Mouse (Mus musculus) stomach, postnatal 0 days (tissue): ENCODE results near the gene Il18. TPM values are rescaled to one million over a fixed set of nuclear protein-coding genes. Genes with fewer than 3 reads are reported as not detected.

Source experiments
- ATAC-seq: fragments of 200-750 bp; cut with Nextera tagmentation; 2 replicates; pipeline ENCODE4 v1.8.0; 2017; ENCODE audit not compliant: low FRiP score, low TSS enrichment
- DNase-seq: peaks from one replicate; pipeline ENCODE4 v3.0.0-alpha.2; 2016; ENCODE audit warnings: low spot score
- H3K27ac ChIP-seq: fragments of 300-500 bp; sonication (generic); replicated peaks from 2 replicates; pipeline ENCODE4 v1.5.1; 2014; ENCODE audit warnings: mild to moderate bottlenecking, control low read depth
- H3K27me3 ChIP-seq: fragments of 300-500 bp; sonication (generic); 2 replicates; pipeline ENCODE4 v1.6.1; 2014; ENCODE audit warnings: low read length; ENCODE audit not compliant: control insufficient read depth, insufficient read depth
- H3K36me3 ChIP-seq: fragments of 300-500 bp; sonication (generic); 2 replicates; pipeline ENCODE4 v1.6.1; 2014; ENCODE audit warnings: low read length, mixed read lengths; ENCODE audit not compliant: control insufficient read depth, insufficient read depth
- H3K4me1 ChIP-seq: fragments of 300-500 bp; sonication (generic); replicated peaks from 2 replicates; pipeline ENCODE4 v1.6.1; 2014; ENCODE audit warnings: antibody characterized with exemption; ENCODE audit not compliant: control insufficient read depth, insufficient read depth
- H3K4me2 ChIP-seq: fragments of 300-500 bp; sonication (generic); replicated peaks from 2 replicates; pipeline ENCODE4 v1.6.1; 2014; ENCODE audit warnings: low read depth, mild to moderate bottlenecking, control low read depth, moderate library complexity
- H3K4me3 ChIP-seq: fragments of 300-500 bp; sonication (generic); 2 replicates; pipeline ENCODE4 v1.5.1; 2014; ENCODE audit warnings: low read depth, low read length, control low read depth
- H3K9ac ChIP-seq: fragments of 300-500 bp; sonication (generic); 2 replicates; pipeline ENCODE4 v1.6.1; 2014; ENCODE audit warnings: mild to moderate bottlenecking, low read length, control low read depth, mixed read lengths
- H3K9me3 ChIP-seq: fragments of 300-500 bp; sonication (generic); 2 replicates; pipeline ENCODE4 v1.6.1; 2016; ENCODE audit warnings: low read length; ENCODE audit not compliant: control insufficient read depth
- CTCF ChIP-seq: IDR thresholded peaks from 2 replicates; pipeline ENCODE4 v1.5.1; 2016; ENCODE audit warnings: antibody characterized with exemption, low read depth, mild to moderate bottlenecking, moderate library complexity
- EP300 ChIP-seq: optimal IDR thresholded peaks from 2 replicates; pipeline ENCODE3; 2016; ENCODE audit warnings: antibody characterized with exemption
- WGBS: fragments of 180-500 bp; shearing (Covaris S2); extraction: QIAGEN DNeasy Blood & Tissue Kit; methylation state at CpG from one replicate; pipeline ENCODE4 v1.1.7; 2014; 5-methylcytosine and 5-hydroxymethylcytosine counted together
- polyA plus RNA-seq: library from polyadenylated mRNA; unstranded; fragments of >200 nt; fragmentation: Nextera tagmentation; extraction: Ambion mirVana; gene quantifications from 2 replicates; pipeline ENCODE4 v1.2.1, GENCODE M21; 2015

The Il18 gene
- polyA plus RNA-seq, 1 experiment from 2014 or later: 290 TPM

- no peaks in the 10 kb centered on the region for H3K4me1 ChIP-seq
- DNase-seq: no peak
Observed at GRCm38 (mm10) chr9:50590856-50591518, 36.4 kb downstream of the Il18 start.

DNA sequence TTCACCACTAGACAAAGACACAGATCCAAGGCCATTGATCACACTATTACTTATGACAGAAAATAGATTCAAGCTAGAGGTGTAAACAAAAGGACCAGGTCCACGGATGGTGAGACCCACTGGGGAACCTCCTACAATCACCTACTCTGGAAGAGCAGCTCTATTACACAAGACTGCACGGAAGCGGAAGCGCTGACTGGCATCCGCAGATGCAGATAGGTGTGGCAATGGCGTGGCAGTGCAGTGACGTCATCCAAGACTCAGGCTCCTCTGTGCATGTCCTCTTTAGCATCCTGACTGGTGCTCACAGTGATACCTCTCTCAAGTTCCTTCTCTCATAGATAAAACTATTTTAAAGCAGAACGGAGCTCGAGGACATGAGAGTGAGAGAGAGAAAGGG lies 38.3 kb downstream of the Il18 start:
- Histone ChIP-seq H3K27ac (no peak overlapping the region), H3K9me3 (no peaks in the 10 kb centered on the region), H3K4me1 (no peaks in the 10 kb centered on the region), H3K4me3 (no peak overlapping the region), H3K4me2 (no peak overlapping the region), H3K36me3 (peaks cover 9% of the 10 kb centered on the region; the same call in 1 of the 2 replicates), H3K27me3 (no peaks in the 10 kb centered on the region), H3K9ac (no peak overlapping the region)
- TF ChIP-seq EP300: no peak
- no peak for TF ChIP-seq CTCF
- 84% methylated on average over 9 of the region's 9 CpGs for WGBS
- ATAC-seq: peak; percentile 31
- DNase-seq: no peak

More at GRCm38 (mm10) chr9:50590856-50591518, 36.4 kb downstream of the Il18 start:
- no peak overlapping the region for H3K4me3 ChIP-seq
- 60% methylated on average over 10 of the region's 10 CpGs for WGBS
- H3K27me3 ChIP-seq: no peaks in the 10 kb centered on the region
- H3K9ac ChIP-seq: no peak overlapping the region
- ATAC-seq: peak; percentile 38
- H3K4me2 ChIP-seq: no peak overlapping the region
- H3K27ac ChIP-seq: peak overlapping the region; percentile 49
- H3K9me3 ChIP-seq: no peaks in the 10 kb centered on the region
- H3K36me3 ChIP-seq: no peaks in the 10 kb centered on the region
- TF ChIP-seq CTCF (no peak), EP300 (no peak)

DNA sequence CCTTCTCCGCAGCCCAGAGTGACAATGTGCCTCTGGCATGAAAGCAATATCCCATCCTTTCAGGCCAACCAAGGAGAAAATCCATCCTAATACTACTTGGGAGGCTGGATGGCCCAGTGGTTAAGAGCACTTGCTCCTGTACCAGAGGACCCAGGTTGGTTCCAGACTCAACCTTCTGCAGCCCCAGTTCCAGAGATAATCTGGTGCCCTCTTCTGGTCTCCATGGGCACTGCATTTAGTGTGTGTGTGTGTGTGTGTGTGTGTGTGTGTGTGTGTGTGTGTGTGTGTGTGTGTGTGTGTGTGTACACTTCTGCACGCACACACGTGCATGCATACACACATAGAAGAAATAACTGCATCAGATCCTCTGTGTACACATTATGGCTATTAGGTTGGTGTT lies 38.9 kb downstream of the Il18 start:
- Histone ChIP-seq H3K4me2 (no peak overlapping the region), H3K27ac (no peak overlapping the region), H3K9ac (no peak overlapping the region), H3K4me1 (no peaks in the 10 kb centered on the region), H3K36me3 (peaks cover 14% of the 10 kb centered on the region), H3K4me3 (no peak overlapping the region), H3K27me3 (no peaks in the 10 kb centered on the region), H3K9me3 (no peaks in the 10 kb centered on the region)
- DNase-seq (peak; percentile 61), ATAC-seq (no peak)
- peak; percentile 75 for TF ChIP-seq CTCF
- no peak for TF ChIP-seq EP300
- WGBS: 56% methylated on average over 3 of the region's 3 CpGs

DNA sequence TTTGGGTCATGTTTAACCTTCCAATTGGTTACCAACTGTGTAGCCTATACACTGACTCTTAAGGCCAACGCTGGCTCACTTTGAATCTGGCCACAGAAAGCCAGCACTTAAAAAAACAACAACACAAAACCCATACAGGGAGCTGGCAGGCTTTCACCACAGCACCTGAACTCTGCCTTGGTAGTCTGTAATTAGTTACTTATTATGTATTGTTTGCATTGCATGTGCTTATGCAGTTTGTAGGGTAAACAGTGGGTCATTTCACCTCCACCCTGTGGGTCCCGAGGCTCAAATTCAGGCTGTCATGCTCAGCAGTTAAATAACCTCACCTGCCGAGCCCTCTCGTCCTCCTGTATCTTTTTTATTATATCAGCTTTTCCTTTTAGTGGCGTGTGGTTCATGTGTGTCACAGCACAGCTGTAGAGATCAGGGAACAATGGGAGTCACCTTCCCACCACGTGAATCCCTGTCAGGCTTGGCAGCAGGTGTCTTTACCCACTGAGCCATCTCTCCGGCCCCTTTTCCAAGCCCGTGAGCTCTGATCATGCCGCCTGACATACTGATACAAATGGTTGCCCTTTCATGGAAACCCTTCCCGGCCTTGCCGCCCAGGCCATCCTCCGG lies 40.3 kb downstream of the Il18 start:
- peak; percentile 87 for ATAC-seq
- TF ChIP-seq EP300 (no peak), CTCF (no peak)
- Histone ChIP-seq H3K4me2 (no peak overlapping the region), H3K4me3 (no peak overlapping the region), H3K27ac (peak overlapping the region; percentile 86), H3K4me1 (no peaks in the 10 kb centered on the region), H3K27me3 (no peaks in the 10 kb centered on the region), H3K36me3 (peaks cover 21% of the 10 kb centered on the region), H3K9ac (no peak overlapping the region), H3K9me3 (no peaks in the 10 kb centered on the region)
- DNase-seq: peak; percentile 68
- 61% methylated on average over 12 of the region's 12 CpGs for WGBS

GRCm38 (mm10) chr9:50596973-50597372 lies 42.3 kb downstream of the Il18 start:
- H3K36me3 ChIP-seq: peaks cover 21% of the 10 kb centered on the region
- WGBS: 91% methylated on average over 8 of the region's 8 CpGs
- no peak overlapping the region for H3K27ac ChIP-seq
- no peaks in the 10 kb centered on the region for H3K27me3 ChIP-seq
- DNase-seq (no peak), ATAC-seq (no peak)
- no peaks in the 10 kb centered on the region for H3K9me3 ChIP-seq
- TF ChIP-seq EP300 (no peak), CTCF (no peak)
- no peak overlapping the region for H3K4me2 ChIP-seq
- no peak overlapping the region for H3K9ac ChIP-seq
- no peaks in the 10 kb centered on the region for H3K4me1 ChIP-seq
- H3K4me3 ChIP-seq: no peak overlapping the region

DNA sequence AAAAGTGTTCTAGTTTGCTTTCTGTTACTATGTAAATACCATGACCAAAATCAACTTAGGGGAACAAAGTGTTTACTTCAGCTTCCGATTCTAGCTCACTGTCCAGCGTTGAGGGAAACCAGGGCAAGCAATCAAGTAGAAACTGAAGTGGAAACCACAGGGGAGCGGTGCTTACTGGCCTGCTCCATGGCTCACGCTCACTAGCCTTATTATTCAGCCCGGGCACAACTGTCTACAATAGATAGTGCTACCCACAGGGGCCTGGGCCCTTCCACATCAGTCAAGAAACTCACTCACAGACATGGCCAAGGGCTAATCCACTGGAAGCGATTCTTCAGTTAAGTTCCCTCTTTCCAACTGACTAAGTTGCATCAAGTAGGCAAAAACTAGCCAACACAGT lies 46.9 kb downstream of the Il18 start:
- ATAC-seq (no peak), DNase-seq (no peak)
- Histone ChIP-seq H3K4me2 (peak overlapping the region; percentile 76), H3K9ac (no peak overlapping the region), H3K4me3 (no peak overlapping the region), H3K9me3 (no peaks in the 10 kb centered on the region), H3K4me1 (peaks cover 5% of the 10 kb centered on the region), H3K27ac (no peak overlapping the region), H3K36me3 (peaks cover 19% of the 10 kb centered on the region), H3K27me3 (no peaks in the 10 kb centered on the region)
- WGBS: 58% methylated on average over 6 of the region's 6 CpGs
- TF ChIP-seq EP300: no peak
- TF ChIP-seq CTCF: no peak
